Mouse (Mus musculus) mature B cell (primary cell): ENCODE data around the gene Adamts4.
"Not testable (repeated sequence)": the region's sequence is repeated elsewhere in the genome, so short reads cannot be mapped to it uniquely, and the experiment has no call there.

ENCODE experiments used
- in situ Hi-C: fragments of 300-500 bp; cut with MboI; formaldehyde crosslinking; loops from 2 replicates; pipeline ENCODE4 v1.14.3; 2019

The Adamts4 gene

GRCm38 (mm10) chr1:171279012-171279705, 28.9 kb downstream of the Adamts4 start:
- in situ Hi-C loops, result no loop called here

- in situ Hi-C loops, result no loop called here
These were observed 29.5 kb downstream of the Adamts4 start for GRCm38 (mm10) chr1:171279721-171280120.

- in situ Hi-C loops, result no loop called here
These were observed 30.2 kb downstream of the Adamts4 start for GRCm38 (mm10) chr1:171280250-171280915.

- in situ Hi-C loops, result no loop called here
These were observed 30.8 kb downstream of the Adamts4 start, which contains the start of gene Ppox for GRCm38 (mm10) chr1:171280916-171281527. Ppox (minus strand) TSS chr1:171281186.

- in situ Hi-C loops, result no loop called here
These were observed 31.3 kb downstream of the Adamts4 start for GRCm38 (mm10) chr1:171281528-171281923.

GRCm38 (mm10) chr1:171282086-171282805, 32.0 kb downstream of the Adamts4 start:
- in situ Hi-C loops, result no loop called here

- in situ Hi-C loops, result no loop called here
These were observed 33.3 kb downstream of the Adamts4 start for GRCm38 (mm10) chr1:171283188-171284160.

GRCm38 (mm10) chr1:171284491-171284890, 34.3 kb downstream of the Adamts4 start:
- in situ Hi-C loops, result no loop called here

GRCm38 (mm10) chr1:171285096-171285892, 35.1 kb downstream of the Adamts4 start:
- in situ Hi-C loops, result no loop called here

GRCm38 (mm10) chr1:171286517-171286916, 36.3 kb downstream of the Adamts4 start:
- in situ Hi-C loops, result no loop called here

GRCm38 (mm10) chr1:171287136-171288081, 37.2 kb downstream of the Adamts4 start, which contains the start of gene Usp21:
Usp21 (minus strand) TSS chr1:171287991.
- in situ Hi-C loops, result no loop called here

GRCm38 (mm10) chr1:171288328-171288727, 38.1 kb downstream of the Adamts4 start:
- in situ Hi-C loops, result no loop called here

GRCm38 (mm10) chr1:171293351-171293750, 43.1 kb downstream of the Adamts4 start:
- in situ Hi-C loops, result no loop called here

GRCm38 (mm10) chr1:171293906-171294297, 43.7 kb downstream of the Adamts4 start:
- in situ Hi-C loops, result no loop called here

- in situ Hi-C loops, result no loop called here
These were observed 44.3 kb downstream of the Adamts4 start, which contains the start of gene Ufc1 for GRCm38 (mm10) chr1:171294298-171295062. Ufc1 (minus strand) TSS chr1:171295024.

- in situ Hi-C loops, result no loop called here
These were observed 44.8 kb downstream of the Adamts4 start for GRCm38 (mm10) chr1:171295063-171295402.

GRCm38 (mm10) chr1:171298226-171298625, 48.0 kb downstream of the Adamts4 start:
- in situ Hi-C loops, result no loop called here

- in situ Hi-C loops, result not testable (repeated sequence)
These were observed 55.9 kb downstream of the Adamts4 start for GRCm38 (mm10) chr1:171306157-171306556.
